Mouse (Mus musculus): ENCODE results near the gene Bckdhb.

Bckdhb gene

GRCm38 (mm10) chr9:84096484-84097015, 171.6 kb downstream of the Bckdhb start:
- no peak for DNase-seq (ENCODE audit: low read depth, low spot score)

GRCm38 (mm10) chr9:84103344-84103743, 178.4 kb downstream of the Bckdhb start:
- no peak for DNase-seq (ENCODE audit: low read depth, low spot score)

- no peak for DNase-seq (ENCODE audit: low read depth, low spot score)
These were observed 181.5 kb downstream of the Bckdhb start for GRCm38 (mm10) chr9:84106438-84106837.

GRCm38 (mm10) chr9:84107045-84107813, 182.3 kb downstream of the Bckdhb start:
- DNase-seq (ENCODE audit: low read depth, low spot score), result no peak

- no peak for DNase-seq (ENCODE audit: low read depth, low spot score)
These were observed 183.6 kb downstream of the Bckdhb start for GRCm38 (mm10) chr9:84108534-84108933.

GRCm38 (mm10) chr9:84109777-84110478, 185.0 kb downstream of the Bckdhb start:
- DNase-seq (ENCODE audit: low read depth, low spot score), result no peak

GRCm38 (mm10) chr9:84110616-84111015, 185.7 kb downstream of the Bckdhb start:
- no peak for DNase-seq (ENCODE audit: low read depth, low spot score)

- DNase-seq (ENCODE audit: low read depth, low spot score), result no peak
These were observed 187.4 kb downstream of the Bckdhb start for GRCm38 (mm10) chr9:84112319-84112718.

- no peak for DNase-seq (ENCODE audit: low read depth, low spot score)
These were observed 188.1 kb downstream of the Bckdhb start for GRCm38 (mm10) chr9:84112842-84113568.

GRCm38 (mm10) chr9:84114254-84114653, 189.3 kb downstream of the Bckdhb start:
- no peak for DNase-seq (ENCODE audit: low read depth, low spot score)

GRCm38 (mm10) chr9:84117337-84117736, 192.4 kb downstream of the Bckdhb start:
- peak; percentile 1 for DNase-seq (ENCODE audit: low read depth, low spot score)

GRCm38 (mm10) chr9:84124996-84125395, 200.1 kb downstream of the Bckdhb start:
- no peak for DNase-seq (ENCODE audit: low read depth, low spot score)

- DNase-seq (ENCODE audit: low read depth, low spot score), result no peak
These were observed 205.4 kb downstream of the Bckdhb start for GRCm38 (mm10) chr9:84130338-84130737.

- no peak for DNase-seq (ENCODE audit: low read depth, low spot score)
These were observed 210.1 kb downstream of the Bckdhb start for GRCm38 (mm10) chr9:84135062-84135461.

- no peak for DNase-seq (ENCODE audit: low read depth, low spot score)
These were observed 212.2 kb downstream of the Bckdhb start for GRCm38 (mm10) chr9:84137192-84137591.

- DNase-seq (ENCODE audit: low read depth, low spot score), result no peak
These were observed 223.2 kb downstream of the Bckdhb start for GRCm38 (mm10) chr9:84148124-84148523.
